Mouse (Mus musculus): ENCODE measurements around the gene 2410137M14Rik.
"Not testable (repeated sequence)": the region's sequence is repeated elsewhere in the genome, so short reads cannot be mapped to it uniquely, and the experiment has no call there.

2410137M14Rik gene

DNA sequence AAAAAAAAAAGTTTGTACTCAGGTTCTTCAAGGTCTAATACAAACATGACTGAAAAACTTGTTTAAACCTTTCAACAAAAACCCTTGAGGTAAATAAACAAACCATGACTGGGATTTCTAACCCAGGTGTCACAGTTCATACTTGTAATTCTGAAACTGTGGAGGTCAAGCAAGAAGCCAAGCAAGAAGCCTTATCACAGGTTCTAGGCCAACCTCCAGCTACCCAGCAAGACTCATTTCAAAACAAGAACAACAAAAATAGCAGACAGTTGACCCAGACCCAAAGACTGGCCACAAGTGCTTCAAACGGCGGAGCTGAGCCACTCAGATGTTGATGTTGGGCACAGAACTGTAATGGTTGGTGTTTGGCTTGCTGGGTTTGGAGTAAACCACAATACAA, 13.5 kb upstream of the 2410137M14Rik start:
- no peak for DNase-seq (ENCODE audit: low read depth, low spot score)

DNA sequence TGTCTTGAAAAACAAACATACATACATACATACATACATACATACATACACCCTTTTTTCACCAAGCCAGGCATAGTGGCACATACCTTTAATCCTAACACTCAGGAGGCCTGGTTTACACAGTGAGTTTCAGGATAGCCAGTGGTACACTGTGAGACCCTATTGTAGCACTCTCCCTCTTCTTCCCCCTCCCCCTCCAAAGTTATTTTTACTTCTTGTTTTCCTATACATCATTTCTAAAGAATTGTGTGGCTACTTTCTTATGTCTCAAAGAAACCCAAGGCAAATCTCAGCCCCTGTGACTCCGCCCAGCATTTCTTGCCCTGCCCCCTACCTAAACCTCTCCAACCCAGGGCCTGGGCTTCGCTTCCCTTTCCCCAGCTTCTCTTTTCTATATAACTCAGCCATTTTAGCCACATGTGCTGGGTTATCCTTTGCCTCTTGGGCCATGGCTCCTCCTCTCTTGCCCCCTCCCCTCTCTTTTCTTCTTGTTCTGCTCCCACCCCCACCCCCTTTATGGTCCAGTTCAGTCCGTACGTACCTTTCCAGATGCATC, 12.8 kb upstream of the 2410137M14Rik start:
- DNase-seq (ENCODE audit: low read depth, low spot score), result no peak

DNA sequence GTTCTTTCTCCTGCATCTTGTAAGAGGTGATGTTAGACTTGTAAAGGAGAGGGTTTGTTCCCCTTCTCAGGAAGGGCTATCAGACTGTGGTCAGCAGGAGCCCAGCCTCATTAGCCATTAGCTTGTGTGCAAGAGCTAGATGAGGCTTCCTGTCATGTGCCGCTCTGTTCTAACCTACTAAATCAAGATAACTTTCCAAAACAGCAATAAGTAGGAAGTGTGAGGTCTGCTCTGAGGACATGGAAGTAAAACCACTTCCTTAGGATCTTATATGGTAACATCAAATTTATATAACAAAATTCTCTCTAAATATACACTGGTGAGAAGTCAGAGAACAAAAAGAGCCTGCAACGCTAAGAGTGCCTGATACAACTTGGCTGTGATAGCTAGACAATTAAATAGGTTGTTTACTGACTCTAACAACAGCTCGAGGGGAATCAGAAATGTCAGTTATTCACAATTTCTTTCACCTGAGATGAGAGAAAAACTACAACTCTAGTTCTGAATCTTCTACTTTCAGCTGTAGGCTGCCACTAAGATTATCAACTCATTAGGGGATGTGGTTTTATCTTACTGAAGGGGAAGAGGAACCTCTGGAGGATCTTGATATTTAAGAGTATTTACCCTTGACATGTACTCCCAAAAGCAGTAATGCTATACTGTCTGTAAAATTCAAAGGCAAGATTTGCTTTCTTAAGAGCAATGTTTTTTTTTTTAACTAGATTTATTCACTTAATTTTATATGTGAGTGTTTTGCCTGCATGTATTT, 11.5 kb upstream of the 2410137M14Rik start:
- no peak for DNase-seq (ENCODE audit: low read depth, low spot score)

DNA sequence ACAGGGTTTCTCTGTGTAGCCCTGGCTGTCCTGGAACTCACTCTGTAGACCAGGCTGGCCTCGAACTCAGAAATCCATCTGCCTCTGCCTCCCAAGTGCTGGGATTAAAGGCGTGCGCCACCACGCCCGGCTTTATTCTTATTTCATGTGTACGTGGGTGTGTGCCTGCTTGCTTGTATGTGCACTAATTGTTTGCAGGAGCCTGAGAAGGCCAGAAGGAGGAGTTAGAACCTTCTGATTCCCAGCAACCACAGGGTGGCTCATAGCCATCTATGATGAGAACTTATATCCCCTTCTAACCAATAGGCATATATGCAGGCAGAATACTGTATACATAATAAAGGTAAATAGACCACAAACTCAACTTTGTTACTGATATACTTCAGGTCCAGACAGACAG, 9.6 kb upstream of the 2410137M14Rik start:
- DNase-seq (ENCODE audit: low read depth, low spot score), result not testable (repeated sequence)

DNA sequence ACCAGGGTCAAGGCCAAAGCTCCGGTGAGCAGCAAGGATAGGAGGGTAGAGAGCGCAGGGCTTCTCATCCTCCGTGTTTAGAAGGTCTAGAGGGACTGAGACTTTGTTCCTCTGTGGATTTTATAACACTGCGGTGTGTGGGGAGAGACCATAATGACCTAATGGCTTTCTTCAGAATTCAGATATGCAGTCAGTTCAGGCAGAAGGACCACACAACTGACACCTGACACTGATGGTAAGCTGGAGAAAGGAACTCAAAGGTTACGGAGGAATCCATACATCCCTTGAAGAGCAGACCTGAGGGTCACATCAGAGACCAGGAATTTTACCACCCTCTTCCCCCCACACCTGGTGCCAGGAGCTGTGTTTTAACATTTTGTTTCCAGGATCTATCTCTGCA, 8.4 kb upstream of the 2410137M14Rik start, which contains the start of gene H2-M5:
Gene H2-M5, minus strand, starts transcription at position 101 of the 400 bp plus-strand sequence.
- DNase-seq (ENCODE audit: low read depth, low spot score), result no peak

DNA sequence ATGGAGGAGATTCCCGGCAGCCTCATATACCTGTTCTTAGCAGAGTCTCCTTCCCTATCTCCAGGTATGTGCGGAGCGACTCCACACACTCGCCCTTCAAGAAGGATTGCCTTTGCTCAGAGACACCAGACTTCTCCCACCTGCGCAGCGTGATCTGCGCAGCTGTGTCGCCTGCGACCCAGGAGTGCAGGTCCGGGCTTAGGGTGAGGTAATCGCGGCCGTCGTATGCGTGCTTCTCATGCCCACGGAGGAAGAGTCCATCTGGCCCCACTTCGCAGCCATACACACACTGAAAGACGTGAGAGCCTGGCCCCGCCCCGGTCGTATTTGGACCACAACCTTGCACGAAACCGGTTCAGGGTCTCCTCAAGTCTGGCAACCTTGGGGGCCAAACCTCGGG, 7.4 kb upstream of the 2410137M14Rik start:
- DNase-seq (ENCODE audit: low read depth, low spot score), result no peak

DNA sequence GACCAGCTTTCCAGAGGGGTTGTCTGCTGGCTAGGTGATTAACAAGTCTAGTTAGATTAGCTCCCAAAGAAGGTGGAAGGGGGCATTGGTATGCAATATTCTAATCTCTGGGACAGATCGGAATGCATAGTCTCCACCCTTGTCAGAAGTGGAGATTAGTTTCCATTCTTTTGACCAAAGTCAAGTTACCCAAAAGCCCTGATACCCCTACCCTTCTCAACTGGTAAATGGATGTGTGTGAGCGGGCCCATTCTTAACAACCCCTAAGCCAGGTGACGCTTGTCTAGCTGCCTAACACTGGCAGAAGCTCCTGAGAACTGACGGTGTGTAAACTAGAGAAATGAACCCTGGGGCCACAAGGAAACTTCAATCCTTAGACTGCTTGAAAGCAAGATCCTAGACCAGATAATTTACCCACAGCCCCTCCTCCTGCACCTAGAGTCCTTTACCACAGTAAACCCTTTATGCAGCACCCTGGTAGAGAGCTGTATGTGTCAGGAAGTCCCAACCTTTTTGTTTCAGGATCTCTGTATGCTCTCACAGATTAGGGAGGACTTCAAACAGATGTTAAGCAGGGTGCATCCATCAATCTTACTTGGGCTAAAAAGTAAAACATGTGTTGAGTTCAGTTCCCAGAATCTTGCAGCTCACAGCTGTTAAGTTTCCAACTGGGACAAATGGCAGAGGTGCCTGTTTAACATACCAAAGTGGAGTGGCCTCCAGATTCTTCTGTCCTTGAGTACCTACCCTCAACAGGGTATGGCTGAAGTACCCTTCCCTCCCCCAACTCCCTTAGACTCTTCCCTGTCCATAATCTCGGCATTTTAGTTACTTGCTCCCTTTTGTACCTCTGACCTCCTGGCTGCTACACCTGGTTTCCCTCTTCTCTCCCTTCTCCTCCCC, 1.5 kb upstream of the 2410137M14Rik start:
- no peak for DNase-seq (ENCODE audit: low read depth, low spot score)

DNA sequence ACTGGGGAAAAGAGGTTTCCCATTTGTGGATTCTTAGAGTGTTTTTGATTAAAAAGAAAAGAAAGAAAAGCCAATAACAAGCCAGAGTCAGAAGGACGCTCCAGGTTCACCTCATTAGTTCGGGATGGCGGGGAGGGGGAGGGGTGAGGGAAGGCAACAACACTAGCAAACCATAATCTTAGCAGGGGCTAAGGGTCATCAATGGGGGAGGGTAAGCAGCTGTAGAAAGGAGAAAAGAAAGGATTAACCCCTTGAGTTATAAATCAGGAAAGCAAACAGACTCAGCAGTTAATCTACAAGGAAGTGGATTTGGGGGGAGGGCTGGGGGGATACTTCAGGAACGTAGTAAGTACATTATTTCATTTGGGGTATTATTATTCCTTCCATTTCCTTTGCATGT, 808 bp upstream of the 2410137M14Rik start:
- DNase-seq (ENCODE audit: low read depth, low spot score), result no peak

DNA sequence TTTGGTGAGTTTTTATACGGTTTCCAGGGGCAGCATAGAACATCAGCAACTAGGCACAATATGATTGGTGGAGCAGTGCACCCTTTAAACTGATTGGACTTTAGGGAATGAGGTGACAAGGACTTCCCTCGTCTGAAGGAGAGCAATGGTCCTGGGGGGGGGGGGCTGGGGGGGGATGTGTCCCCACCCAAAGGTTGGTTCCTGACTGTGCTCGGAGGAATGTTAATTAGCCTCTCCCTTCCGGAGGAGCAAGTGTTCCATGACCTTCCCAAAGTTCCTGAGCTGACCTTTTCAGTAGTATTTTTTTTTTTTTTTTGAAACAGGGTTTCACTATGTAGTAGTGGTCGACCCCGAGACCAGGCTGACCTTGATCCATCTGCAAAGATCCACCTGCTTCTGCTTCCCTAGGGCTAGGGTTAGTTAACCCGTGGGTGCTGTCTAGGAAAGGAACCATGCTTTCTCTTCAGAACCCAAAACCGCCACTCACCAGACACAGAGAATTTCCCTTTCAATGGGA, 7.7 kb downstream of the 2410137M14Rik start:
- DNase-seq (ENCODE audit: low read depth, low spot score), result no peak

DNA sequence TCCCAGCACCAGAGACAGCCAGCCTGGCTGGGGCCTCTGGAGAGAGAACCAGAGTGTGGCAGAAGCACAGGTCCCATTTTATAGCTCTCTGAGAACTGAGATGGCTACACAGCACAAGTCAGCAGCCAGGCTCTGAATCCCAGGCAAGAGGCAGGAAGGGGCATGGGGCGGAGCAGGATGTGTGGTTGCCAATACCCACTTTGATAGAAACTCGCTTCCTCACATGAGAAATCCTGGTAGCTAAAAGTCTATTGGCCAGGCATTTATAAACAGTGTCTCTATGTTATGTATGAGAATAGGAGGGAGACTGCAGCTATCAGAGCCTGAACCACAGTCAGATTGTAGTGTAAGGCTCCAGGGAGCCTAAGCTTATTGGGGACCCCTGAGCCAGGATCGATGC, 8.2 kb downstream of the 2410137M14Rik start:
- no peak for DNase-seq (ENCODE audit: low read depth, low spot score)

DNA sequence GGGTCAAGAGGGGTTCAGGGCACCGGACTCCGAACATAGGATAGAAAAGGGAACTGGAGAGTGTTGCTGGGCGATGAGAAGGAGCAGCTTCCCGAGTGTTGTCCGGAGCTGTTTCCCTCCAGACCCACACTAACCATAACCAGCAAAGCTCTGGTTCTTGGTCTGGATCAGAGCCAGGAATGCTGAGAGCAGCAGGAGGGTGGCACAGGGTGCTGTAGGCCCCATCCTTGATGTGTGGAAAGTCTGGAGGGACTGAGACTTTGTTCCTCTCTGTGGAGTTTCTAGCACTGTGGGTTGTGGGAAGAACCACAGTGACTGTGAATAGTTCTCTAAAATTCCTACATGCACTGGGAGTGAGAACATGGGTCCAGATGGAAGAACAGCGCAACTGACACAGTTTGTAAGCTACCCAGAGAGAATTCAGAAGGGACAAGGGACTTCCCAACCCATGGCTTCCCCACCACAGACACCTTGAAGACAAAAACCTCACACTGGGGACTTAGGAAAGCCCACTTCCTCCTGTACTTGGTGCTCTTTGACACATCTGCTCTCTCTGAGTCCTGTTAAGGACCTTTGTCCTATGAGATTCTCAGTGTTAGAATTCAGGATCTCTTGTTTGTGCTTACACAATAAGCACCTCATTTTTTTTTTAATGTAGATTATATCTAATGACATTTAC, 9.7 kb downstream of the 2410137M14Rik start:
- no peak for DNase-seq (ENCODE audit: low read depth, low spot score)

DNA sequence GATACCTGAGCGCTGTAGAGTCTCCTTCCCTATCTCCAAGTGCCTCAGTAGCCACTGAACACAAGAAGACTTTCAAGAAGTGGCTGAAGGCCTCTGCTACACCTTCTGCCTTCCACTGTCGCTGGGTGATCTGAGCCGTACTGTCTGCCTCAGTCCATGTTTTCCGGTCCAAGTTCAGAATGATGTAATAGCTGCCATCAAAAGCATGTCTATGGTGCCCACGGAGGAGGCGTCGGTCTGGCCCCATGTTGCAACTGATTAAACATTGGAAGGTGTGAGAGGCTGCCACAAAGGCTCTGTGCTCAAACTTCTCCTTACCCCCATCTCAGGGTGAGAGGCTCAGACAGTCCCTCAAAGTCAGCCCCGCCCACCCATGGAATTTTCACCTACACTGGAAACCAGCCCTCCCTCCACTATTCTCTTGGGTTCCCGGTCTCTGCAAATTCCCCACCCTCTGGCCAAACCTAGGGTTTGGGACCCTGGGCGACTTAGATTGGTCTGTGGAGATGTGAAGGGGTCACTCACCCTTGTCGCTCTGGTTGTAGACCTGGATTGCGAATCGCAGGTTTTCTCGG, 10.6 kb downstream of the 2410137M14Rik start:
- no peak for DNase-seq (ENCODE audit: low read depth, low spot score)

DNA sequence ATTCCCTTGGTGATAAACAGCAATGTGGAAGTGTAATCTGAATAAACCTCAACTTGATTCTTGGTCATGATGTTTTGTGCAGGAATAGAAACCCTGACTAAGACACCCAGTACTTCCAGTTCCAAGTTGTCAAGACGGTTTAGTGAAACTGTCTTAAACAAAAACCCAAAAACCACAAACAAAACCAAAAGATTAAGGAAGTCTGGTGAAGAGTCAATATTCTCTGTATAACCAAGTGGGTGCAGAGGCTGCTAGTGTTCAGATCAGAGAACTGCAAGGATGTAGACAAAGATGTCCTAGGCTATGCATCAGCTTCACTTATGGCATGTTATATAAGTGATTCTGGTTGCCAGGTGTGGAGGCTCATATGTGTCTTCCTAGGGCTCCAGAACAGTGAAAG, 14.2 kb downstream of the 2410137M14Rik start:
- DNase-seq (ENCODE audit: low read depth, low spot score), result no peak

DNA sequence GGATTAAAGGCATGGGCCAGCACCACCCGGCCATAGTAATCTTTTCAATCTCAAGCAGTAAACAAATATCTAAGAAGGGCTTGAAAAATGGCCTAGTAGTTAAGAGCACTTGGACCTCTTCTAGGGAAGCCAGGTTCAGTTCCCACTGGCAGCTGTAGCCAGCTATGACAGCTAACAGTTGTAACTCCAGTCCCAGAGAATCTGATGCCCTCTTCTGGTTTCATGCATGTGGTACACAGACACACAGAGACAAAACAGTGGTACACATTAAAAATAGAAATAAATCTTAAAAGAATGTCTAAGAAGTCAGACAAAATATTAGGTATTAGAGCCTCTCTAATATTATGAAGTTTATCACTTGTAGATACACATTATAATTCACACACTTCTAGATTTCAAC, 19.9 kb downstream of the 2410137M14Rik start:
- no peak for DNase-seq (ENCODE audit: low read depth, low spot score)

DNA sequence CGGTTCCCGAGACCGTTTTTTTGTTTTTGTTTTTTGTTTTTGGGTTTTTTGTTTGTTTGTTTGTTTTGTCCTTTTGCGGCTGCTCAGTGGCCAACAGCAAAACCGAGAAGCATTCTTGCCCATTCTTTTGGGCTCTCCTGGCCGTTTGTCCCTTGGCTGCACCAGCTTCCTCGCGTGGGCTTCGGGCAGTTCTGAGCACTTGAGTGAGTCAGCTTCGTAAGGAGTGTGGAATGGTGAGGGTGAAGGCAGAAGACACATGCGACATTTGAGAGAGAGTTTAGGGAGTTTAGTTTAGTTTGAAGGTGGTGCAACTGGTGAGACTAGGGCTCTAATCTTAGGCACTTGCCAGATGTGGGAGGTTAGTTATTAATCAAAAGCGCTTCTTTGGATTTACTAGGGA, 22.2 kb downstream of the 2410137M14Rik start:
- DNase-seq (ENCODE audit: low read depth, low spot score), result no peak

DNA sequence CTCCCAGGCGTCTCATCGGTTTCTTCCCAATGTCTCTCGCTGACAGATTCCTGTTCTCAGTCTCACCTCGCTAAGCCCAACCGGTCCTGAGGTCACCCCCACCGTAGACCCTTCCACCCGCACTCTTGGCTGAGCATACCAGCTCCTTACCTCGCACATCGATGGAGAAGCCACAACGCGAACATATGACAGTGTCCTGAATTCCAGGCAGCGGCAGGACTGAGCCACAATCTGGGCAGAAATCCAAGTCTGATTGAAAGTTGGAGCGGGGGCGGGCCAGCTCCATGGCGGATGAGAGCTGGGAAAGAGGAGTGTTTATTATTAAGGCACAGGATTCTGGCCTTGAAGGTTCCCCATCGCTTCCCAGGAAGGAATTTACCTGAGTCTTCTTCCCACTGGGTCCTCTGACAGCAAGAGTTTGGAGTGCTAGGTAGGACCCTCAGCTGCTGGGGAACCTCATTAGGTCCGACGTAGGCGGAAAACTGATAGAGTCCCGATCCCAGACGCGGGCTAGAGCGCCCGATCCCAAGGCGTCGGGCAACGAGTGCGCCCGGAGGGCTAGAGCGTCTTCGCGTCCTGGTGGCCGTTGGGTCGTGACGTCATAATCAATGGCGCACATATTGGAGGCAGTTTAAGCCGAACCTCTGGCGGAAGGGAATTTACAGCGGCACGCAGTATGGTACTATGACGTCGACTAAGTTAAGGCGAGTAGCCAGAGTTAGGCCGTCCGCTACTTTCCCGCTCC, 22.9 kb downstream of the 2410137M14Rik start, which contains the start of the genes Znrd1 and Znrd1as:
Gene Znrd1, minus strand, starts transcription at position 561 of the 745 bp plus-strand sequence.
Gene Znrd1as, plus strand, starts transcription at position 594 of the 745 bp plus-strand sequence.
- peak; percentile 97 for DNase-seq (ENCODE audit: low read depth, low spot score)

DNA sequence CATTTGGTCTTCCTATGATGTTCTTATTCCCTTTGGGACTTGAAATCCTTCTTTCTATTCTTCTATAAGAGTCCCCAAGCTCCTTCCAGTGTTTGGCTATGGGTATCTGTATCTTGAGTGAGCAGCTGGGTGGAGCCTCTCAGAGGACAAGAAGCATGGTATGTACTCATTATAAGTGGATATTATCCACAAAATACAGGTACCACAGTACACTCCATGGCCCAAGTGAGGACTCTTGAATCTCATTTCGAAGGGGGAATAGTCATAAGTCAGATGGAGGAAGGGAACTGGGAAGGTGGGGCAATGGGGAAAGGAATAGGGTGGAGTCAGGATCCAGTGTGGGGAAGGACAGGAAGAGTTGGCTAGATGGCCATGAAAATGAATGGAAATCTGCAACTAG, 28.0 kb downstream of the 2410137M14Rik start:
- no peak for DNase-seq (ENCODE audit: low read depth, low spot score)

DNA sequence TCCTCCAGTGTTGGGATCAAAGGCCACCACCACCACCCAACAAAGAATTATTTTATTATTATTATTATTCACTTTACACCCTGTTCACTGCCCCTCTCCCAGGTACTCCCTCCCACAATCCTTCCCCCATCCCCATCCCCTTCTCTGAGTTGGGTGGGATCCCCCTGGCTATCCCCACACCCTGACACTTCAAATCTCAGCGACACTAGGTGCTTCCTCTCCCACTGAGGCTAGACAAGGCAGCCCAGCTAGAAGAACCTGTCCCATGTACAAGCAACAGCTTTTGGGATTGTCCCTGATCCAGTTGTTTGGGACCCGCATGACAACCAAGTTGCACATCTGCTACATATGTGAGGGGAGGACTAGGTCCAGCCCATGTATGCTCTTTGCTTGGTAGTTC, 28.4 kb downstream of the 2410137M14Rik start:
- no peak for DNase-seq (ENCODE audit: low read depth, low spot score)

DNA sequence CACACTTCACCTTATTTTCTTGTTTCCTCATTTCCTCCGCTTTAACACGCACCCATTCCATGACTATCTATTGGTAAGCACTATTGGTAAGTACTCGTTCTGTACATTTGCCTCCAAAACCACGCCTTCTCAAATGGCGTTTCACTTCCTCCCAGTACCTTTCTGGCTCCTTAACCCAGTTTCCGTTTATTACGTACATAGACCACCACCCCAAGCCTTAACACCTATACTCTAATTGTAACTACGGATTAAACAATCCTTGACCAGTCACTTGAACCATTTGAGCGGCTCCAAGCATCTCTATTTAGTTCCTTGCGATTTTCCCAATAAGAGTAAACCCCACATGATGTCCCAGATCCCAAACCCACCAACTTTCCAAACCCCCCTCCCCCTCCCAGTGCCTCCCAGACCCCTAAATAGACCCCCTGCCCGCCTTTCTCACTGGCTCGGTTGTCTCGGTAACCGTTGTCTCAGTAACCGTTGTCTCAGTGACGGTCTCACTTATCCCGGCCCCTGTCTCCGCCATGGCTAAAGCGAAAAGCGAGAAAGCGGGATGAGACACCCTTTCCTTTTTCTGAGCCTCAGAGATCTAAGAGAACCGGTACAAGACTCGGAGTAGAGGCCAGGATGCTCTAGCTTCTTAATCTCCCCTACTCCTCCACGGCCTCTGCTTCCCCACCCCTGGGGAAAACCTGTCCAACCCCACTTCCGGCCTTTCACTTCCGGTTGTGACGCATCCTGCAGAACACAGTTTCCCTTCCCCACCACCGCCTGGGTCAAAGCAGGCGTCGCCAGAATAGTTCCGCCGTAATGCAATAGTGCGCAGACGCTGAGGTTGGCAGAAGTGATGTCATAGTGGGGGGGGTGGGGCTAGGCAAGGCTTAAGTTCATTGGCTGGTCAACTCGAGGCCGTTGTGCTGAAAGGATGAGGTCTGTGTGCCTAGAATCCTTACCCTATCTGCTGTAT, 29.8 kb downstream of the 2410137M14Rik start, which contains the start of gene Ppp1r11:
Gene Ppp1r11, minus strand, starts transcription at position 761 of the 967 bp plus-strand sequence.
- peak; percentile 96 for DNase-seq (ENCODE audit: low read depth, low spot score)

Data from retina, postnatal 7 days (tissue).